Mouse (Mus musculus) Patski (cell line): ENCODE results near the gene Insm1. TPM values are rescaled to one million over a fixed set of nuclear protein-coding genes. Genes with fewer than 3 reads are reported as not detected.

Source experiments
- ATAC-seq: fragments of 100-300 bp; one replicate; pipeline ENCODE4 v1.8.0; 2021
- CTCF ChIA-PET: fragments of 350-600 bp; sonication (Branson Sonifier 250); formaldehyde crosslinking; loops from one replicate; lab custom pipeline; 2022; ENCODE audit warnings: inconsistent platforms; lab: Charles Lee
- POLR2A ChIA-PET: fragments of 350-600 bp; sonication (Branson Sonifier 250); formaldehyde crosslinking; loops from one replicate; lab custom pipeline; 2022; ENCODE audit warnings: antibody characterized with exemption, inconsistent platforms; lab: Charles Lee
- DNase-seq: peaks from one replicate; pipeline ENCODE4 v3.0.0-alpha.2; 2011; ENCODE audit warnings: low read depth, low spot score
- H3K27me3 ChIP-seq: fragments of 371-371 bp; one replicate; pipeline ENCODE4 v1.5.1; 2021
- CTCF ChIP-seq: fragments of 100-300 bp; IDR thresholded peaks from one replicate; pipeline ENCODE4 v1.5.1; 2021
- in situ Hi-C: fragments of 300-500 bp; cut with MboI; formaldehyde crosslinking; loops from 3 replicates; pipeline ENCODE4 v1.11.1; 2018; ENCODE audit warnings: low pct_unique_long_range_greater_than_20kb, mixed read lengths
- polyA plus RNA-seq: library from polyadenylated mRNA; unstranded; gene quantifications from one replicate; pipeline ENCODE4 v1.2.3, GENCODE M21; 2021

Insm1 gene
- polyA plus RNA-seq, 1 experiment from 2014 or later: not detected

DNA sequence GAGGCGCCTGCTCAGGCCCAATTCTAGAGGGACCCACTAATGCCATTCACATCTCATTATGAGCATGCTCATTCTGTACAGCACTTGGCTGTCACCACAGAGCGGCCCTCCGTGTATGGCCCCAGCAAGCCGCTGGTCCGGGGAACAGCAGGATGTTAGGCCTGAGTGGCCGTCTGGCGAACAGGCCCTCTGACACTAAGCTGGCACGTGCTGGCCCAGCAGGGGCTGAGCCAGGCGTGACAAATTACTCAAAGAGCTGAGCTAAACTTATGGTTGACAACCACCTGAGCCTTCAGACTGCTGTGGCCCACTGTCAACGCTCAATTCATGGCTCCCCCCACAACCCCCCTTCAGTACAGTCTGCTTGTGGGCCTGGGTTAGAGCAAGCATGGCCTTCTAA is 40.5 kb downstream of the Insm1 start:
- ChIA-PET POLR2A (no interaction called here), CTCF (interaction anchor here (1.5 kb wide), 1 partner anchor 11 kb away, joined by 4 read pairs; no protein-coding TSS in a partner anchor)
- no peak for DNase-seq
- H3K27me3 ChIP-seq: no peaks in the 10 kb centered on the region
- no peak for ATAC-seq
- in situ Hi-C loops: no loop called here
- TF ChIP-seq CTCF: no peak

GRCm38 (mm10) chr2:146262966-146263365 is 41.2 kb downstream of the Insm1 start:
- TF ChIP-seq CTCF: no peak
- in situ Hi-C loops: no loop called here
- no peak for DNase-seq
- no peaks in the 10 kb centered on the region for H3K27me3 ChIP-seq
- ATAC-seq: no peak
- ChIA-PET POLR2A (no interaction called here), CTCF (interaction anchor here (2.3 kb wide), 1 partner anchor 11 kb away, joined by 5 read pairs; no protein-coding TSS in a partner anchor)

DNA sequence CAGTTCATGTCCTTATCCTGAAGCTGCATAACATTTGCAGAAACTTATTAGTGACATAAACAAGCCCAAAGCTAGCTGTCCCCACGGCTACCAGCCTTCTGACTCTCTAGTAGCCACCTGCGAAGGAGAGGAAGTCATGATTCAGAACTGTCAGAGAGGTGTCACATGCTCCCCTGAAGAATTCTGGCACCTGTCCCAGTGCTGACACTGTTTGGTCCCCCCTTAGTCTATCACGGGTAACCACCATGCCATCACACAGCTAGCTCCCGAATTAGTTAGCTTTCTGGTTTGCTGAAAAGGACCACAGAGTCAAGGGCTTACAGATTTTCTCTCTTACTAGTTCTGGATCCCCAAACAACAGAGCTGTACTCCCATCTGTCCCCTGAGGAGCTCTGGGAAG is 43.3 kb downstream of the Insm1 start:
- CTCF ChIA-PET: interaction anchor here (1.1 to 2.3 kb wide), 2 partner anchors 8 to 11 kb away, joined by 4 to 5 read pairs; no protein-coding TSS in a partner anchor
- no peak for TF ChIP-seq CTCF
- in situ Hi-C loops: no loop called here
- POLR2A ChIA-PET: no interaction called here
- DNase-seq: no peak
- H3K27me3 ChIP-seq: no peaks in the 10 kb centered on the region
- peak; percentile 22 for ATAC-seq

- in situ Hi-C loops: no loop called here
- no peaks in the 10 kb centered on the region for H3K27me3 ChIP-seq
- DNase-seq (no peak), ATAC-seq (no peak)
- POLR2A ChIA-PET: no interaction called here
- CTCF ChIA-PET: interaction anchor here (0.7 to 1.3 kb wide), 3 partner anchors 9 to 61 kb away, joined by 3 to 4 read pairs (median 3); no protein-coding TSS in a partner anchor
- no peak for TF ChIP-seq CTCF
These were observed 44.8 kb downstream of the Insm1 start for GRCm38 (mm10) chr2:146266539-146266938.
